Mouse (Mus musculus): ENCODE measurements around the gene Ovgp1. TPM values are rescaled to one million over a fixed set of nuclear protein-coding genes. Genes with fewer than 3 reads are reported as not detected.
"Not testable (repeated sequence)": the region's sequence is repeated elsewhere in the genome, so short reads cannot be mapped to it uniquely, and the experiment has no call there.

The Ovgp1 gene
- polyA plus RNA-seq, 1 experiment = 0.24 TPM

DNA sequence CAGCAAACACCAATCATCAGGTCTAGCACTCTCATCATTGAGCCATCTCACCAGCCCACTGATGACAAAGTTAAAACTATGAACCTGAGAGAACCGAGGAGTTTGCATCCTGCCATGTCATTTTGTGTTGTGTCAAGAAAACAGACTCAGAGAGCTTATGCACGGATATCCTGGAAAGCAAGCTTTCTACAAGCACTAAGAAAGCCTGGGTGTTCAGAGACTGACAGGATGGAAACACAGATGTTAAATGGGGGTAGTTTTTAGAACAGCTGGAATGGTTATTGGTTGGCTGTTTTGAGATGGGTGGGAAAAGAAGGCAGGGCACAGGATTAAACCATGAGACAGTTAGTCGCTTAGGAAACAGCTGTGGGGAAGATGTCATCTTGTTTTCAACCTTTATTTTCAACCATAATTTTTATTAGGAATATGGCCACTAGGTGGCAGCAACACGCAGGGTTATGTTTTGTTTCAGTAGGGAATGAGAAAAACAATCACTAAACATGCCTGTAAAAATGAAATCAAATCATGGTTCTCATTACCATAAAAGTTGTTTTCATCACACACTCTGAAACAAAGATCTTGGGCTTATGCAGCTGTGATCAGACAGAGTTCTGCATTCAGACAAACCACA, 18.3 kb downstream of the Ovgp1 start:
- Histone ChIP-seq H3K4me1 (ENCODE audit: control insufficient read depth, insufficient read depth, insufficient read length, low read length) (no peaks in the 10 kb centered on the region), H3K27me3 (ENCODE audit: control insufficient read depth, insufficient read depth, low read length) (no peaks in the 10 kb centered on the region), H3K36me3 (ENCODE audit: control insufficient read depth, insufficient read depth, low read length) (no peaks in the 10 kb centered on the region), H3K27ac (ENCODE audit: insufficient read depth, low read depth, low read length) (no peak overlapping the region), H3K4me3 (ENCODE audit: low read depth, low read length) (no peak overlapping the region)
- TF ChIP-seq CTCF (IDR thresholded peaks at IDR 0.05; ENCODE audit: extremely low read depth, insufficient read length, insufficient replicate concordance, low read depth, low read length) (no peak), POLR2A (IDR thresholded peaks at IDR 0.05; ENCODE audit: low read depth, low read length) (no peak)
- 22% methylated on average over 4 of the region's 4 CpGs for WGBS

DNA sequence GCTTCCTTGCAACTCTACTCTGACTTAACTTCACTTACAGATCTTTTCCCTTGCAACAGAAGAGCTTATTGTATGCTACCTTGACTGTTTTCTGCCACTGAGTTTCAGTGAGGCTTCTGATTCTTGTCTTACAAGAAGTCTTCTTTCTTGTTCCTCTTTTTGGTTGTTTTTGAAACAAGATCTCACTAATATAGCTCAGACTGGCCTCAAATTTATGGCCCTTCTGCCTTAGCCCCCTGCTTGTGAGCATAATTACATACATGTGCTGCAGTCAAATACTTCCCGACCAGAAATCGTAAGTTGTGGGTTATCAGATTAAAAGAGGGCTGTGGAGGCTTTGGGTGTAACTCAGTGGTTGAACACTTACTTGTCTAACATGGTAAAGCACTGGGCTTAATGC, 21.2 kb downstream of the Ovgp1 start:
- Histone ChIP-seq H3K4me3 (ENCODE audit: low read depth, low read length) (no peak overlapping the region), H3K27ac (ENCODE audit: insufficient read depth, low read depth, low read length) (no peak overlapping the region), H3K27me3 (ENCODE audit: control insufficient read depth, insufficient read depth, low read length) (no peaks in the 10 kb centered on the region), H3K4me1 (ENCODE audit: control insufficient read depth, insufficient read depth, insufficient read length, low read length) (no peaks in the 10 kb centered on the region), H3K36me3 (ENCODE audit: control insufficient read depth, insufficient read depth, low read length) (no peaks in the 10 kb centered on the region)
- TF ChIP-seq CTCF (IDR thresholded peaks at IDR 0.05; ENCODE audit: extremely low read depth, insufficient read length, insufficient replicate concordance, low read depth, low read length) (no peak), POLR2A (IDR thresholded peaks at IDR 0.05; ENCODE audit: low read depth, low read length) (no peak)
- WGBS = 29% methylated on average over 2 of the region's 2 CpGs

DNA sequence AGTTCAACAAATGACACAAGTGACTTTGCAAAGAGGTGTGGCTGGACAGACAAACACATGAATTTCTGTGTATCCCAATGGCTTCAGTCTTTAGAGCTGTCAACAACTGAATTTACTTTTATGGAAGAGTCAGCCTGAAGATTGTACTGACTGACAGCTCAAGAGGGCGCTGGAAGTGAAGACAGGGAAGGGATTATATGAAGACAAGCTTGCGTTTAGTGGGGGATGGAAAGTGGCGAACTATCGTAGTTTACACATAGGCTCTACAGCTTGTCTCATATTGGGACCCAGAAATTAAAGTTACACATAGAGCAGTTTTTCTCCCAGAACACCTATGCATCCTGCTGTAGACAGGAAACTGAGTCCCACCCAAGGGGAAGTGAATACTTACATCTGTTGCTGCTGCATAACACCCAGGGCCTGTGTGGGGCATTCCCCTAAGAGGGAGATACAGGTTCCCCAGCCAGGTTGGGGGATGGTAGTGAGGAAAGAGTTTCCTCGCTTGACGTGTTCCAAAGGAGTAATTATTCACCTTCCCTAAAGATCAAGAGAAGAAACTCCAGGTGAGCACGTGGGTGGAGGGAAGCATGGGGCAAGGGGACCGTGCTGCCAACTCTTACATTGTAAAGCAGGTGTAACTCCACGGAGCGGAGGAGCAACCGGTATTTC, 27.3 kb downstream of the Ovgp1 start:
- Histone ChIP-seq H3K27me3 (ENCODE audit: control insufficient read depth, insufficient read depth, low read length) (no peaks in the 10 kb centered on the region), H3K36me3 (ENCODE audit: control insufficient read depth, insufficient read depth, low read length) (no peaks in the 10 kb centered on the region), H3K4me3 (ENCODE audit: low read depth, low read length) (0 out of 2 replicates have a peak overlapping the region, but pooled peaks have one; percentile 0), H3K4me1 (ENCODE audit: control insufficient read depth, insufficient read depth, insufficient read length, low read length) (peaks cover 2% of the 10 kb centered on the region; the same call in 1 of the 2 replicates), H3K27ac (ENCODE audit: insufficient read depth, low read depth, low read length) (no peak overlapping the region)
- TF ChIP-seq POLR2A (IDR thresholded peaks at IDR 0.05; ENCODE audit: low read depth, low read length) (no peak), CTCF (IDR thresholded peaks at IDR 0.05; ENCODE audit: extremely low read depth, insufficient read length, insufficient replicate concordance, low read depth, low read length) (no peak)
- WGBS = 20% methylated on average over 11 of the region's 11 CpGs

DNA sequence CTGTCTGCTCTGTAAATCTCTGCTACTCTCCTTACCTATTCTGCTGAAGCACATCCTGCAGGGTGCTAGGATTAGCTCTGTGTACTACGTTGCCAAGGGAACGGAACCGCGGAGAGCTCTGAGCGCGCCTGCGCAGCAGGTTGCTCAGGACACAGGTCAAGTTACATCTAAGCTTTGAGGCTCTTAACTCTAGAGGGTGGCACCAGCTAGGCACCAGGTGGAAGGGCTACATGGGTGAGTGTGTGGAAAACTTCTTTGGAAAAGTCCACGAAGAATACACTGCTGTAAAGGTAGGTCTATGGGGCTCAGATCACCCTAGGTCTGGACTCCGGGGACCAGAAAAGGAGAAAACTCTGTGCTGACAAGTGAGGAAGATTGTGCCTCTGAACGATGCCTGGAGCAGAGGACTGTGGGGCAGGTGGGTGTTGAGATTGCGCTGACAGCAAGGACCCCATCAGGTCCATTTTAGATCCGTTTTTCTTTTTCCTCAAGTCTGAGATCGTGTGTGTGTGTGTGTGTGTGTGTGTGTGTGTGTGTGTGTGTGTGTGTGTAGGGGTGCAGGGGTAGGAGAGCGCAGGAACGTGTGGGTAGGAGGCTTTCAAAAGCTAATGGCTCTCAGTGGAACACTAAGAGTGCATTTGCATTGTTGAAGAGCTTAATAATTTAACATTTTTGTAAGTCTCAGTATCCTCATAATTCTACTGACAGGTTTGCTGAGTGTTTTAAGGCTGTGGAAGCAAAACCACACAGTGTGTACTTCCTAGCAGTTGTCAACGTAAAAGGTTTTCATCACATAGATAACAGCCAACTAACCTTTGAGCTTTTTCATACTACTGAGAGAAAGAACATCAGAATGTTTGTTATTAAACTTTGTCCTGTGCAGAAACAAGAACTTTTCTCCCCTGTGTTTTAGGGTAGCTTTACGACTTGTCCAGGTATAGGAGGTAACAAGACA, 28.2 kb downstream of the Ovgp1 start:
- Histone ChIP-seq H3K27me3 (ENCODE audit: control insufficient read depth, insufficient read depth, low read length) (no peaks in the 10 kb centered on the region), H3K36me3 (ENCODE audit: control insufficient read depth, insufficient read depth, low read length) (no peaks in the 10 kb centered on the region), H3K4me1 (ENCODE audit: control insufficient read depth, insufficient read depth, insufficient read length, low read length) (peaks cover 2% of the 10 kb centered on the region; the same call in 1 of the 2 replicates), H3K27ac (ENCODE audit: insufficient read depth, low read depth, low read length) (no peak overlapping the region), H3K4me3 (ENCODE audit: low read depth, low read length) (0 out of 2 replicates have a peak overlapping the region, but pooled peaks have one; percentile 0)
- 13% methylated on average over 17 of the region's 17 CpGs for WGBS
- TF ChIP-seq CTCF (IDR thresholded peaks at IDR 0.05; ENCODE audit: extremely low read depth, insufficient read length, insufficient replicate concordance, low read depth, low read length) (no peak), POLR2A (IDR thresholded peaks at IDR 0.05; ENCODE audit: low read depth, low read length) (no peak)

DNA sequence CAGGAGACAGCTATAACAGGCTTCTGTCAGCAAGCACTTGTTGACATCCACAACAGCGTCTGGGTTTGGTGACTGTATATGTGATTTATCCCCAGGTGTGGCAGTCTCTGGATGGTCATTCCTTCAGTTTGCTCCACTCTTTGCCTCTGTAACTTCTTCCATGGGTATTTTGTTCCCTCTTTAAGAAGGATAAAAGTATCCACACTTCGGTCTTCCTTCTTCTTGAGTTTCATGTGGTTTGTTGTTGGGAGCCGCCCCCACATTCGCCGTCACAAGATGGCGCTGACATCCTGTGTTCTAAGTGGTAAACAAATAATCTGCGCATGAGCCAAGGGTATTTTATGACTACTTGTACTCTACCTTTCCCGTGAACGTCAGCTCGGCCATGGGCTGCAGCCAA, 29.8 kb downstream of the Ovgp1 start:
- H3K27ac ChIP-seq (ENCODE audit: insufficient read depth, low read depth, low read length); H3K27me3 ChIP-seq (ENCODE audit: control insufficient read depth, insufficient read depth, low read length); H3K36me3 ChIP-seq (ENCODE audit: control insufficient read depth, insufficient read depth, low read length); H3K4me1 ChIP-seq (ENCODE audit: control insufficient read depth, insufficient read depth, insufficient read length, low read length); H3K4me3 ChIP-seq (ENCODE audit: low read depth, low read length): not testable (repeated sequence)
- 55% methylated on average over 10 of the region's 10 CpGs for WGBS

DNA sequence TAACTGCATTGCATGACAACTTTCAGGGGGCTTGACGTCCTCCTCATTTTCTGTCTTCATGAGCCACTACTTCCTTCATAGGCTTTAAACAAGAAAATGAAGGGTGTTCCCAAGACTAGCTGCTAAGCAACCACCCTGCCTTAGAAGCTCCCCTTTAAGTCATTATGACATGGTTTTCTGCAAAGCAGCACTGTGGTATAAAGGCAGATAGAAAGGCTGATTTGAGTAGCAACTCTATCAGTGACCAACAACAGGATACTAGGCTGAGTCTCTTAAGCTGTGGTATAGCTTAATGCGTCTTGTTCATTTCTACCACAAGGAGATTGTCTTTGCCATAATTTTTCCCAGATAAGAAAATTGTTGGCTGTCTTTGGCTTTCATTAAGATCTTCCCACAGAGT, 41.0 kb downstream of the Ovgp1 start, which contains the start of gene Pifo:
Gene Pifo (minus strand): TSS at position 101 of the 400 bp plus-strand sequence.
- Histone ChIP-seq H3K27ac (ENCODE audit: insufficient read depth, low read depth, low read length) (no peak within 1 kb of the TSS), H3K4me3 (ENCODE audit: low read depth, low read length) (no peak within 1 kb of the TSS), H3K27me3 (ENCODE audit: control insufficient read depth, insufficient read depth, low read length) (no peaks in the 10 kb centered on the region), H3K36me3 (ENCODE audit: control insufficient read depth, insufficient read depth, low read length) (no peaks in the 10 kb centered on the region), H3K4me1 (ENCODE audit: control insufficient read depth, insufficient read depth, insufficient read length, low read length) (no peaks in the 10 kb centered on the region)
- TF ChIP-seq POLR2A (IDR thresholded peaks at IDR 0.05; ENCODE audit: low read depth, low read length) = no peak
- no peak for TF ChIP-seq CTCF (IDR thresholded peaks at IDR 0.05; ENCODE audit: extremely low read depth, insufficient read length, insufficient replicate concordance, low read depth, low read length)
- WGBS = 85% methylated on average over 2 of the region's 2 CpGs

DNA sequence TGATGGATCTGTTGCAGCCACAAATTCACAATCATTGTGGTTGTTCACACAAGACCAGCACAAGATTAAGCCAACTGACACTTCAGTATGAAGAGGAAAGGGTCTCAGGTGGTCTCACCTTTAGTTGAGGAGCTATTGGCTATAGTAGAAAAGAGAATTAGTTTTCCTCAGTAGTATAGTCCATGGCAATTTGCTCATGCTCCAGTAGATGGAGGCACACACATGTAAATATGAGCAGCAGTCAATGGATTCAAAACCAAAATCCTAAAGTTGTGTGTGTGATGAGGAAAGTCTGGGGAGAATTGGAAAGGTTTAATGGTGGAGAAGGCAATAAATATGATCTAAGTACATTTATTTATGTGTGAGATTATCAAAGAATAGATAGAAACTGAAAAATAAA, 48.3 kb downstream of the Ovgp1 start:
- Histone ChIP-seq H3K36me3 (ENCODE audit: control insufficient read depth, insufficient read depth, low read length) (no peaks in the 10 kb centered on the region), H3K4me3 (ENCODE audit: low read depth, low read length) (no peak overlapping the region), H3K27me3 (ENCODE audit: control insufficient read depth, insufficient read depth, low read length) (no peaks in the 10 kb centered on the region), H3K4me1 (ENCODE audit: control insufficient read depth, insufficient read depth, insufficient read length, low read length) (no peaks in the 10 kb centered on the region), H3K27ac (ENCODE audit: insufficient read depth, low read depth, low read length) (no peak overlapping the region)
- TF ChIP-seq POLR2A (IDR thresholded peaks at IDR 0.05; ENCODE audit: low read depth, low read length) (no peak), CTCF (IDR thresholded peaks at IDR 0.05; ENCODE audit: extremely low read depth, insufficient read length, insufficient replicate concordance, low read depth, low read length) (no peak)
